Mouse (Mus musculus) hematopoietic multipotent progenitor cell, adult 10-12 weeks (in vitro differentiated cells): ENCODE measurements around the gene Madd. TPM values are rescaled to one million over a fixed set of nuclear protein-coding genes. Genes with fewer than 3 reads are reported as not detected.

ENCODE experiments used
- polyA plus RNA-seq: library from polyadenylated mRNA; stranded (reverse); fragments of >175 nt; gene quantifications from 2 replicates; pipeline ENCODE4 v1.2.3, GENCODE M21; 2012; ENCODE audit warnings: low replicate concordance

The Madd gene
- 28.9 and 50.3 TPM in 2 replicates for polyA plus RNA-seq

DNA sequence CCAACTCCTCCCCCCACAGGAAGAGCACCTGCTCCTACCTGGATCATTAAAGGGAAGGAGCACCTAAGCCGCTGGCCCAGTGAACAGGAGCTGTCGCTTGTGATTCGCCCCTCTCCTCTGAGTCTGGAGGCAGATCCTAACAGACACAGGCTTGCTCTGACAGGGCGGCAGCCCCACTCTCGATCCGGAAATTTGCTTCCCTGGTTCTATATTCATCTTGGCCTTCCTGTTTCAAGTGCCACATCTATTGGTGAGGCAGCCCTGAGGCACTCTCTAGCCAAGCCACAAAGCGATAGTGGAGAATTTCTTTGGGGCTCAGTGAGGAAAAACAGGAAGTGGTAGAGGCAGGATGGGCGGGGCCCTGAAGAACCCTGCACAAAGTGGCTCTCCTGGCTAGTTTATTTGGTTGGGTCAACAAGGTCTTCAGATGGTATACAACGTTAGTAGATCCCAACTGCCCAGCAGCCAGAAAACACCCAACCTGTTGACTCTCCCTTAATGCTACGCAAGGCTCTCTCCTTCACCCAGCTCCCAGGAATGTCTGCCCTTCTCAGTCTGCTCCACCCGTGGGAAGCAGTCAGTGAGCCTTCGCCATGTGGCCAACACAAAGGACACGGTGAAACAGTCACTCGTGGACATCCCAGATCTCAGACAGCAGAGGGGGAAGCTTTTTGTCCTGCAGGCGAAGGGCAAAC lies at the start of gene Madd:
Madd (minus strand) TSS at position 127 of the 695 bp plus-strand sequence.

DNA sequence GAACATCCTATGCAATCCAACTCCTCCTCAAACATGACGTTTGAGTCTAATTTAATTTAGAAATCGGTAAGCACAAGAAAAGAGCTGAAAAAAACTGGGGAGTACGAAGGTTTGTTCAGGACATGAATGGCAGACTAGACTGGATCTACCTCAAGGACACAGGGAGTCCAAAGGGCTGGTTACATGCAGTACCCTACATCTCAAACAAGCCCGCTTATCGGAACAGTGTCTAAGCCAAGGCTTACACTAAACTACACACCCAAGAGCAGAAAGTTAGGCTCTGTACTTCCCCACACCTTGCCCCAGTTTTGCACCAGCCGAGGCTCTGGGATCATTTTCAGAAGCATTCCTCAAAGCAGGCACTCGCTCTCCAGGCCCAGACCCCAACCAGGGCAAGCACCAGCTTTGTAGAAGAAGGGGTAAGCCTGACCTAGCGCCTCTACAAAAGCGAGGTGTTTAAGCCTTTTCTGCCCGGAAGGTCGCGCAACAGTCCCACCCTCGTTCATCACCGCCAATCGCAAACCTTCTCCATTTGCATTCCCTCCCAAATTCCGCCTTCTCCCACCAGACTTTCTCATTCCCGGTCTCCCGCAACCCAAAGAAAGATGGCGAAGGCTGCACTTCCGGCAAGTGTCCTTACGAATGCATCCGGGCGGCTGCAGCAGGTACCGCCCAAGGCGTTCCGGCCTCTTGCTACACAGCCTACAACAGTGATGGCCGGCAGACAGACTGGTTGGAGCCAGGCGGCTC lies 18.8 kb upstream of the Madd start, which contains the start of the genes Nr1h3 and Acp2:
Nr1h3 (minus strand) TSS at position 613 of the 750 bp plus-strand sequence.
Acp2 (plus strand) TSS at position 664 of the 750 bp plus-strand sequence.

DNA sequence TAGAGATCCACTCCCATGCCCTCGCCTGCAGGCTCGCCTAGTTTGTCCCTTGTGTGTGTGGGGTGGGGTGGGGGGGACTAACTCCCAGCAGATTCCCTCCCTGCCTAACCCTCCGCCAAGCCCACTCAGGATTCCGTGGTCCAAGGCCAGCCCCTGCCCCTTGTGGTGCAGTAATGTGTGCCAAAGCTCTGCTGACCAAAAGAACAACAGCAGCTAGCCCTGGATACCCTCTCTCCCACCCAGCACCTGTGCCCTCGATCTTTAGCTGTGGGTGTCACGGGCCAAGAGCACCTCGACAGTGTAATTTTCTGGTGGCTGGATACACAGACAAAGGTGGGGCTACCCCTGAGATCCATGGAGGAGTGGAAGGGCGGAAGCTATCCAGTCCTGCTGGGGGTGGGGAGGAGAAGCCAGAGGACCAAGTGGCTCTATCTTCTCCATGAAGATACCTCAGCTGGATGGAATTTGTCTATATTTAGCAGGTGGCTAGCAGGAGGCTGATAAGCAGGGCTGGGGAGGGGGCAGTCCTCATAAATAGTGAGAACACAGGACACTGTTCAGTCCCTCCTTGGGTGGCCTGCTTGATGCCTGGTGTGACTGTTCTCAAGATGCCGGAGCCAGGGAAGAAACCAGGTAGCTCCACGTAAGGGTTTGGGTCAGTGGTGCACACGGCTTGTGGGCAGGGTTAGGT lies 65.9 kb downstream of the Madd start, which contains the start of gene Mybpc3:
Mybpc3 (plus strand) TSS at position 560 of the 691 bp plus-strand sequence.

Other genes starting within 250 kb of the Madd start
- gene Celf1, start 243.5 kb downstream of the Madd start, polyA plus RNA-seq: 48.4 and 67.4 TPM in 2 replicates
- 0.22 and 0.65 TPM in 2 replicates for gene Rapsn, start 148.2 kb downstream of the Madd start, polyA plus RNA-seq
- 31.1 and 68.8 TPM in 2 replicates for gene Psmc3, start 129.8 kb downstream of the Madd start, polyA plus RNA-seq
- 22.5 and 23.9 TPM in 2 replicates for gene Slc39a13, start 113.4 kb downstream of the Madd start, polyA plus RNA-seq
- 190 and 386 TPM in 2 replicates for gene Spi1, start 101.4 kb downstream of the Madd start, polyA plus RNA-seq
- gene Mybpc3, start 65.7 kb downstream of the Madd start, polyA plus RNA-seq: 0.30 and 0.33 TPM in 2 replicates
- 13.1 and 25.5 TPM in 2 replicates for gene Nr1h3, start 19.0 kb upstream of the Madd start, polyA plus RNA-seq
- gene Acp2, start 19.0 kb upstream of the Madd start, polyA plus RNA-seq: 5.7 and 18.6 TPM in 2 replicates
- gene Ddb2, start 53.1 kb upstream of the Madd start, polyA plus RNA-seq: 3.3 and 5.3 TPM in 2 replicates
- gene Pacsin3, start 72.1 kb upstream of the Madd start, polyA plus RNA-seq: 0.75 and 1.3 TPM in 2 replicates
- gene Arfgap2, start 81.1 kb upstream of the Madd start, polyA plus RNA-seq: 9.9 and 33.5 TPM in 2 replicates